Mouse (Mus musculus) lung, adult 2 months (tissue): ENCODE measurements at regions not wholly inside any gene's neighbourhood (a gene's known extent, or its start where the extent isn't known, plus 50 kb on each side); places are given as distances from the start of the nearest gene placed in this dataset.

ENCODE experiments used
- DNase-seq: peaks from one replicate; pipeline ENCODE4 v3.0.0; 2022
- H3K4me1 ChIP-seq: fragments of 200-500 bp; 2 replicates; pipeline ENCODE4 v1.6.1; 2011; ENCODE audit warnings: low read length; ENCODE audit not compliant: control insufficient read depth, insufficient read depth
- H3K4me3 ChIP-seq: fragments of 200-500 bp; replicated peaks from 2 replicates; pipeline ENCODE3; 2011; ENCODE audit warnings: low read depth, mild to moderate bottlenecking, control low read depth, low read length; ENCODE audit errors: extremely low read depth
- CTCF ChIP-seq: fragments of 200-500 bp; IDR thresholded peaks from 2 replicates; pipeline ENCODE4 v1.5.1; 2011; ENCODE audit warnings: mild to moderate bottlenecking, low read length, control low read depth; ENCODE audit not compliant: insufficient read depth
- POLR2A ChIP-seq: fragments of 200-500 bp; IDR thresholded peaks from 2 replicates; pipeline ENCODE4 v1.6.1; 2011; ENCODE audit warnings: low read depth, mild to moderate bottlenecking, control low read depth, low read length, borderline replicate concordance; ENCODE audit errors: extremely low read depth
- WGBS: fragments of 180-500 bp; shearing (Covaris S2); methylation state at CpG from one replicate; pipeline ENCODE4 v1.1.7; 2018; 5-methylcytosine and 5-hydroxymethylcytosine counted together

DNA sequence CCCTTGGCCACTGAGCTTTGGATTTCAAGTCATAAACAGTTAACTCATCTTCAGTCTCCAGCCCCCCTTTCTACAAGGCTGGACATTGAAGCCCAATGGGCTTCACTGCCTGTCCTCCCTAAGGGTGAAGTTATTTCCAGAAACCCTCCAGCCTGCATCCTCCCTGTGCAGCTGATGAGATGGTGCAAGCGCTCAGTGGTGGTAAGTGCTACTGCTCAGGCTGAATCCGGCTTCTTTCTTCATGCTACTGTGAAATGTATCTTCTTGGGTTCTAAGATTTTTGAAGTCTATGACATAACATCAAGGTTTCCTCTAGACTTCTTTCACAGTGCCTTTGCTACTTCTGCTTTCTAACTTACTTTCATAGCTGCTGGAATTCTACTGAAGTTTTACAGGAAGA, 237.9 kb upstream of the Foxq1 start:
- WGBS = 97% methylated on average over 2 of the region's 2 CpGs
- DNase-seq = no peak
- no peak for TF ChIP-seq CTCF
- no peak for TF ChIP-seq POLR2A
- H3K4me1 ChIP-seq = no peaks in the 10 kb centered on the region
- no peak overlapping the region for H3K4me3 ChIP-seq

DNA sequence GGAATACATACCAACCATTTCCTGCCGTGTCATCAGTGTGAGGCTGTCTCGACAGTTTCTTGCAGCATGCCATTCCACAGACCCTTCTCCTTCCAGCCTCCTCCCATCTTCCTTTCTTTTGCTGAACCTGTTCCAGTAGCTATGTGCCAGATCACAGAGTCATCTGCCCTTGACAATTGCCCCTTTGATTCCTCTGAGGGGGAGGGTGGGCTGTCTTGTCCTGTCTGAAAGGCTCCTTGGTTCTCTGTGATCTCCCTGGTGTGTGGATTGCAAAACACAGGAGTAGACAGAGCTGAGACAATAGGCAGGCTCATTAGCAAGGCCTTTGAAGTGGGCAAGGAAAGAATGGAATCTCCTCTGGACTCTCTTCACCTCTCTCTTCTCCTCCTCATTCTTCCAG, 234.5 kb upstream of the Foxq1 start:
- no peak for DNase-seq
- WGBS = 64% methylated on average over 2 of the region's 2 CpGs
- no peak overlapping the region for H3K4me3 ChIP-seq
- TF ChIP-seq CTCF (no peak), POLR2A (no peak)
- H3K4me1 ChIP-seq = no peaks in the 10 kb centered on the region

DNA sequence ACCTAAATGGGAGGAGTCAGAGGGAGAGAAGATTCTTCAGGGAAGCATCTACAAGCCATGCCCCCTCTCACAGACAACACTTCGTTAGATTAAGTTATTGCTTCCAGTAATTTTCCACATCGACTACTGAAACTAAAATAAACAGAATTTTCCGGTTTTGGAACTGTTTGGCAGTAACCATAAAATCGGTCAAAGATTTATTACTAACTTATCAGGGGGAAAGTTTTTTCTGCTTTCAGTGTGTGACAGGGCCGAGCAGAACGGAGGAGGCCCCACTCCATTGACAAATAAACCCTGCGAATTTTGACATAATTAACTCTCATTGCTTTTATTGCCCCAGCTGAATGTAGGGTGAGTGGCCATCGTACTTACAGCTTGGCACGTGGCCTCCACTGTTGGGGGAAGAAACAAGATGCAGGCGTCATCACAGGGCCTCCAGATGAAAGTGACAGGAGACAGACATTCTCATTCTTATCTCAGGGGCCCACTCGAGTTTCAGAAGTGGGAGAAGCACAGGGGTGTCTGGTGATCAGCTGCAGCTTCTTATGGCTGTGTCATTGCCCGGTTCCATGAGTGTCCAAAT, 229.6 kb upstream of the Foxq1 start:
- Histone ChIP-seq H3K4me3 (no peak overlapping the region), H3K4me1 (no peaks in the 10 kb centered on the region)
- WGBS = 38% methylated on average over 12 of the region's 12 CpGs
- DNase-seq = no peak
- TF ChIP-seq CTCF = no peak
- no peak for TF ChIP-seq POLR2A

DNA sequence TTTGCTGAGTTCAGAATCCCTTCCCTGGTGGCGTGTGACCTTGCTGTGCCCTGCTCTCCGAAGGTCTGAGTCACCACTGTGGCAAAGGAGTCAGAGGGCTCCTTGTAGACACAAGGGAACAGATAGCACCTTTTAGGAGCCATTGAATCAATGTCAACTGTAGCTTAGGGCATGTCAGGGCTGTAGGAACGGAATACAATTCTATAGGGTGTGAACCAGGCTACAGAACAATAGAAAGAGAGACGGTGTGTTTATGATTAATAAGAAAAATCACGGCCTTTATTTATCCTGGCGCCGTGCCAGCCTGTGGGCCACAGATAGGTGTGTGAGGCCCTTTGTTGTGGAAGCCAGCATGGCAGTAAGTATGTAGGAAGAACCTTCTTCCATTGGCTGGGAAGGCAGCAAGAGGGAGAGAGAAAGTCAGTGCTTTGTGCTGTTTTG, 228.4 kb upstream of the Foxq1 start:
- no peak for DNase-seq
- no peak overlapping the region for H3K4me3 ChIP-seq
- WGBS = 42% methylated on average over 7 of the region's 7 CpGs
- TF ChIP-seq POLR2A = no peak
- TF ChIP-seq CTCF = no peak
- no peaks in the 10 kb centered on the region for H3K4me1 ChIP-seq

DNA sequence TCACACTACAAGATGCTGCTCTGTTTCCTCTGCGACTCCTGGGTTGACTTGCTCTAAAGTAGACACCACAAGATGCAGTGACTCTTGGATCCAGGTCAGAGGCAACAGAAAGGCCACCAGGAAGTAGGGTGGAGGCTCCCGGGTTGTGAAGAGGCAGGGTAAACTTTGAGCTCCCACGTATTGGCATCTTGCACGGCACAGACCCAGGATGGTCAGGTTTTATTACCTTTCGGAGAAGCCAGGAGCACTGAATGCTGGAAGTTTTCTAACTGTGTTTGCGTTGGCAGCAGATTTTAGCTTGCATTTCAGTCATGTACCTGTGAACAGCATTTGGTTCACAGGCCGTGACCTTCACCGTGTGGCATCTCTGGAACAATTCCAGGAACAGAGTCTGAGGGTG, 227.2 kb upstream of the Foxq1 start:
- Histone ChIP-seq H3K4me1 (no peaks in the 10 kb centered on the region), H3K4me3 (no peak overlapping the region)
- WGBS = 64% methylated on average over 8 of the region's 8 CpGs
- DNase-seq = no peak
- TF ChIP-seq CTCF = no peak
- TF ChIP-seq POLR2A = no peak

DNA sequence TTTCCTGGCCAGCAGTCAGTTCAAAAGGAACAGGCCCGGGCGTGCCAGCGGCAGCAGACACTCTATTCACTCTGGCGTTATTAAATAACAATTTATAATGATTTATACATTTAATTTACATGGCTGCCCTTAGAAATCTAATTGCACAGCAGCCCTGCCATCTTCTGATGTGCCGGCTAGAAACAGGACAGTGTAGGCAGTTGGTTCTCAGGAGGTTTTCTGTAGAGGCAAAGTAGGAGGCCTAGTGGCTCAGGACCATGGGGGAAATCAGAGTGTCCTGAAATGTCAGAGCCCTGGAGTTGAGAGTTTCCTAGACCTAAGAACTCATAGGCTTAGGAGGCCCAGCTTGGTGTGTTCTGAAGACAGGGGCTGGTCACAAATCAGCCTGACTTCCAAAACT, 225.2 kb upstream of the Foxq1 start:
- 76% methylated on average over 5 of the region's 5 CpGs for WGBS
- TF ChIP-seq POLR2A = no peak
- no peak for DNase-seq
- no peaks in the 10 kb centered on the region for H3K4me1 ChIP-seq
- H3K4me3 ChIP-seq = no peak overlapping the region

DNA sequence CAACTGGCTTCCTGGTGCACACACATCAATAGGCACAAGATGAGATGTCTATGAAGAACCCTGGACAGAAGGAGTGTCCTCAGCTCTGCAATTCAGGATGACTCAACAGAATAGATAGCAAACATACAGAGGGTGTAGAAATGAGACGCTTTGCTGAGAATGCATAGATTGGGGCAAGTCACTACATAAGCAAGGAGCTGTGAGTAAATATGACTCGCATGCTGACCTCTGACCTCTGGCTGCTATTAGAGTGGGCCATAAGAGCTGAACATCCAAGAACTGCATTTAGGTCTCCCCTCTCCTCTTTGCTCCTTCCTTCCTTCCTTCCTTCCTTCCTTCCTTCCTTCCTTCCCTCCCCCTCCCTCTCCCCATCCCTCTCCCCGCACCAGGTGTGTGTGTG, 221.0 kb upstream of the Foxq1 start:
- 73% methylated on average over 3 of the region's 3 CpGs for WGBS
- no peak for TF ChIP-seq CTCF
- TF ChIP-seq POLR2A = no peak

DNA sequence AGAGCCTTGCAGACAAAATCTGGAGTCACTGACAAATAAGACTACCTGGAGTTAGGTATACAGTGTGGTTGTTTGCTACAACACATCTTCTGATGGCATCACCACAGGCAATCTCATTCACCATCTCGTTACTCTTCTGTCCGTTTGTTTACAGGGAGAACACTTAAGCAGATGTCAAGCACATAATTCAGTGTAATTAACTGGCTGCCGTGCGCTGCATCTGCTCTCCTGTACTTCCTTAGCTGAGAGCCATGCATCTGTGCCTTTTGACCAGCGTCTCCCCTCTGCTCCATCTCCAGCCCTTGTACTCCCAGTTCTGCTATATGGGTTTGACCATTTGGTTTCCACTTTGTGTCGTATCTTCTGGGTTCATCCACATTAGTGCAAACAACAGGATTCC, 218.3 kb upstream of the Foxq1 start:
- 59% methylated on average over 6 of the region's 6 CpGs for WGBS
- Histone ChIP-seq H3K4me3 (no peak overlapping the region), H3K4me1 (no peaks in the 10 kb centered on the region)
- DNase-seq = no peak
- no peak for TF ChIP-seq CTCF
- no peak for TF ChIP-seq POLR2A

More for the DNA sequence above, 221.0 kb upstream of the Foxq1 start:
- Histone ChIP-seq H3K4me1 (no peaks in the 10 kb centered on the region), H3K4me3 (no peak overlapping the region)
- DNase-seq = no peak

DNA sequence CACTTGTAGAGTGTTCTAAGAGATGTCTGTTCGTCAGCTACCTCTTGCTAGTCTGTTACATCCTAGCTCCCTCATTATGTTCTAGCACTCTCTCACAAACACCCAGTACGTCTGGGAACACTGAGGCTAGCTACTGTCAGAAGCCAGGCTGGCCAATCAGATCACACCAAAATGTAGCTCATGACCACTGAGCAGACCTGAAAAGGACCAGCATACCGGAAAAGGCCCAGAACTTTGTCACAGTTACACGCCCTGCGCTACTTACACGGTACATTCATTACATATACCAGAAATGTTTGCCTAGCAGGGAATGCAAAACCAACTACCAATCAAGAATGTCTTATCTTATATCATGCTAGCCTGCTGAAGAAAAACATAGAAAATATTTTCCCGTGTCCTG, 216.5 kb upstream of the Foxq1 start:
- WGBS = 83% methylated on average over 7 of the region's 7 CpGs
- Histone ChIP-seq H3K4me3 (no peak overlapping the region), H3K4me1 (no peaks in the 10 kb centered on the region)
- TF ChIP-seq CTCF = no peak
- TF ChIP-seq POLR2A = no peak
- no peak for DNase-seq

DNA sequence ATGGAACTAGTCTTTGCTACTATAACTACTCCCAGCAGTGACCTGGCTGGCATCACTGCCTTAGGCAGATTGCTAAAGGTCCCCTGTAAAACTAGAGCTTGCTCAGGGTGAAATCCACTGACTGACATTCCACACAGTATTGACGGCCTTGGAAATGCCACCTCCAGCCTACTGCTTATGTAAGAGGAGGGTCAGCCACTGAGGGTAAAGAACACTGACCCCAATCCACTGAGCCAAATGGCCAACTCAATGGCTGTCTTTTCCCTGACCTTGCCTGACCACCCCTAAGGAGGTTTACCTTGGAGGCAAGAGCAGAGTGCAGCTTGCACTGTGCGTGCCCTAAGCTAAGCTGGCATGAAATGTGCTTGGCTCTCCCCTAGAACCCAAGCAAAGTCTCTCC, 216.0 kb upstream of the Foxq1 start:
- TF ChIP-seq POLR2A (no peak), CTCF (no peak)
- H3K4me3 ChIP-seq = no peak overlapping the region
- no peak for DNase-seq
- 78% methylated on average over 2 of the region's 2 CpGs for WGBS
- H3K4me1 ChIP-seq = no peaks in the 10 kb centered on the region

DNA sequence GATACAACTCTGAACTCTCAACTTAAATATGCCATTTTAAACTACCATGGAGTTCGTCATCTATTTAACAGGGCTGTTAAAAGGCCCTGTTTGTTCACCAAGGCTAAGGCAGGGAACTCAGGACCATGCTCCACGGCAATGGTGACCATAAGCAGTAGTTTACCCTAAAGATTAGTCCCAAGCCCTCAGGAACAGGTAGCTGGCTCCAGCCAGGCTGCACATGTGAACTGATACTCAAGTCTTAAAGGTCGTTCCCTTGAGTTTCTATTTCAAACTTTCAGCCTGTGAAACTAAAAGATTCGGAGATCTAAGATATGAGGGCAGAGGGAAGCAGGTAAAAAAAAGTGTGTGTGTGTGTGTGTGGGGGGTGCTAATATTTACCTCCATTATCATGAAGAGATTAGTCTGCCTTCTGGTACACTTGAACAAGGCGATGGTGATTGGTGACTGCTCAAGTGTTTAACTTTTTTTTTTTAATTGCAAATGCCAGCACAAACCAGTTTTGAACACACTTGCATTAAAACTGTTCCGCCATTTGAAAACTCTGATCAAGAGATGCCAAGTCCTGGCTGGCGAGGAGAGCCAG, 215.5 kb upstream of the Foxq1 start:
- DNase-seq = no peak
- TF ChIP-seq CTCF (no peak), POLR2A (no peak)
- WGBS = 63% methylated on average over 7 of the region's 7 CpGs

More for the DNA sequence above, 215.5 kb upstream of the Foxq1 start:
- H3K4me3 ChIP-seq = no peak overlapping the region
- no peaks in the 10 kb centered on the region for H3K4me1 ChIP-seq
